Mouse (Mus musculus) intestine, postnatal 0 days (tissue): ENCODE measurements around the gene 4931414P19Rik. TPM values are rescaled to one million over a fixed set of nuclear protein-coding genes. Genes with fewer than 3 reads are reported as not detected.

ENCODE experiments used
- ATAC-seq: fragments of 200-750 bp; cut with Nextera tagmentation; 2 replicates; pipeline ENCODE4 v1.8.0; 2017; ENCODE audit warnings: mild to moderate bottlenecking, moderate TSS enrichment, moderate library complexity
- H3K27ac ChIP-seq: fragments of 300-500 bp; sonication (generic); 2 replicates; pipeline ENCODE4 v1.5.1; 2014; ENCODE audit warnings: mild to moderate bottlenecking, low read depth, low read length, moderate library complexity
- H3K27me3 ChIP-seq: fragments of 300-500 bp; sonication (generic); replicated peaks from 2 replicates; pipeline ENCODE4 v1.6.1; 2014; ENCODE audit warnings: low read length, mixed read lengths; ENCODE audit not compliant: control insufficient read depth, insufficient read depth
- H3K36me3 ChIP-seq: fragments of 300-500 bp; sonication (generic); 2 replicates; pipeline ENCODE4 v1.6.1; 2014; ENCODE audit warnings: mild to moderate bottlenecking, moderate library complexity; ENCODE audit not compliant: control insufficient read depth, insufficient read depth
- H3K4me1 ChIP-seq: fragments of 300-500 bp; sonication (generic); replicated peaks from 2 replicates; pipeline ENCODE4 v1.6.1; 2014; ENCODE audit warnings: antibody characterized with exemption, low read length, mixed read lengths; ENCODE audit not compliant: control insufficient read depth, insufficient read depth
- H3K4me2 ChIP-seq: fragments of 300-500 bp; sonication (generic); replicated peaks from 2 replicates; pipeline ENCODE4 v1.6.1; 2014; ENCODE audit warnings: low read depth, mild to moderate bottlenecking, moderate library complexity
- H3K4me3 ChIP-seq: fragments of 300-500 bp; sonication (generic); 2 replicates; pipeline ENCODE4 v1.5.1; 2014; ENCODE audit warnings: low read depth, low read length
- H3K9ac ChIP-seq: fragments of 300-500 bp; sonication (generic); 2 replicates; pipeline ENCODE4 v1.6.1; 2014; ENCODE audit warnings: mild to moderate bottlenecking, low read depth, low read length
- H3K9me3 ChIP-seq: fragments of 300-500 bp; sonication (generic); 2 replicates; pipeline ENCODE4 v1.6.1; 2016; ENCODE audit warnings: mixed run types; ENCODE audit not compliant: control insufficient read depth
- CTCF ChIP-seq: sonication (generic); IDR thresholded peaks from 2 replicates; pipeline ENCODE4 v1.5.1; 2016; ENCODE audit warnings: low read depth, mild to moderate bottlenecking, control low read depth, antibody characterized with exemption, moderate library complexity
- WGBS: fragments of 180-500 bp; shearing (Covaris S2); extraction: QIAGEN DNeasy Blood & Tissue Kit; methylation state at CpG from one replicate; pipeline ENCODE4 v1.1.7; 2014; 5-methylcytosine and 5-hydroxymethylcytosine counted together
- polyA plus RNA-seq: library from polyadenylated mRNA; unstranded; fragments of >200 nt; fragmentation: Nextera tagmentation; extraction: Ambion mirVana; gene quantifications from 2 replicates; pipeline ENCODE4 v1.2.1, GENCODE M21; 2015

Gene 4931414P19Rik
- polyA plus RNA-seq, 1 experiment from 2014 or later: 2.9 TPM

DNA sequence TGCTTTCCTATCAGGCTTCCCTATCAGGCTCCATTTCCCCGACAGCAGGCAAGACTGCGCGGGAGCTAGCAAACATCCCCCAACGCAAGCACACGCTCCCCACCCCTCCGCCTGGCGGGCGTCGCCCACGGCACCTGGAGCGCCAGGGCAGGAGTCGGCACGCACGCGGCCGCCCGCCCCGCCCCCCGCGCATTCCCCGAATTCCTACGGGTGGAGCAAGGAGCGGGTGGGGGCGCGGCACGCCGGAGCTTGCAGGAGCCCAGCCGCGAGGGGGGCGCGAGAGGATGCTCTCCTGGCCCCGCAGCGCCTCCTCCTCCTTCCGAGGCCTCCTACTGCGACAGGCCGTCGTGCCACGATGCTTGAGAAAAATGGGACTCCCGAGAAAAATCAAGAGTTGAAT, 30.2 kb downstream of the 4931414P19Rik start:
- H3K27me3 ChIP-seq: no peaks in the 10 kb centered on the region
- 0 out of 2 replicates have a peak, but pooled peaks have one; percentile 7 for ATAC-seq
- no peaks in the 10 kb centered on the region; the same call in 1 of the 2 replicates for H3K36me3 ChIP-seq
- peak overlapping the region; percentile 78 for H3K4me3 ChIP-seq
- peak overlapping the region; percentile 76 for H3K27ac ChIP-seq
- WGBS: under 1% methylated on average over 39 of the region's 39 CpGs
- no peaks in the 10 kb centered on the region for H3K9me3 ChIP-seq
- peak; percentile 19; the same call in 1 of the 2 replicates for TF ChIP-seq CTCF
- H3K4me2 ChIP-seq: peak overlapping the region; percentile 97
- H3K9ac ChIP-seq: peak overlapping the region; percentile 84
- 0 out of 2 replicates have a peak, but pooled peaks cover 15% of the 10 kb centered on the region for H3K4me1 ChIP-seq

DNA sequence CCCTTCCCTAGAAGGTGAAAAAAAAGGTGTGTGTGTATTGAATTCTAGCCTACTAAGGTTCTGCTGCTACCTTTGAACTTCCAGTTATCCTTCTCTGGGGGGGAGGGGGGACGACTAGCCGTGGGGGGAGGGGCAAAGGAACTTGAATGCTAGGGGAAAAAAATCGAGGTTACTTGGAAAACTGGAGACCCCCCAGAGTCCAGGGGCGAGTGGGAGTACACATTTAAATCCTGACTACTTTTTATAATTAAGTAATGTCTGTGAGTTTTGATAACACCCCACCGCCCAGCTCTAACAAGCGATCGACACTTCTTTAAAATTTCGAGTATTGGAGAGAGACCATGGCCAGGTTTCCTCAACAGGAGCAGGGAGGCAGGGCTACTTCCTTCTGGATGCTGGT, 30.8 kb downstream of the 4931414P19Rik start:
- Histone ChIP-seq H3K4me3 (peak overlapping the region; percentile 78), H3K4me1 (0 out of 2 replicates have a peak, but pooled peaks cover 15% of the 10 kb centered on the region), H3K27ac (no peak overlapping the region), H3K36me3 (peaks cover 4% of the 10 kb centered on the region; the same call in 1 of the 2 replicates), H3K4me2 (peak overlapping the region; percentile 97), H3K9me3 (no peaks in the 10 kb centered on the region), H3K27me3 (no peaks in the 10 kb centered on the region), H3K9ac (peak overlapping the region; percentile 84; the same call in 1 of the 2 replicates)
- no peak for ATAC-seq
- TF ChIP-seq CTCF: no peak
- 14% methylated on average over 8 of the region's 8 CpGs for WGBS

DNA sequence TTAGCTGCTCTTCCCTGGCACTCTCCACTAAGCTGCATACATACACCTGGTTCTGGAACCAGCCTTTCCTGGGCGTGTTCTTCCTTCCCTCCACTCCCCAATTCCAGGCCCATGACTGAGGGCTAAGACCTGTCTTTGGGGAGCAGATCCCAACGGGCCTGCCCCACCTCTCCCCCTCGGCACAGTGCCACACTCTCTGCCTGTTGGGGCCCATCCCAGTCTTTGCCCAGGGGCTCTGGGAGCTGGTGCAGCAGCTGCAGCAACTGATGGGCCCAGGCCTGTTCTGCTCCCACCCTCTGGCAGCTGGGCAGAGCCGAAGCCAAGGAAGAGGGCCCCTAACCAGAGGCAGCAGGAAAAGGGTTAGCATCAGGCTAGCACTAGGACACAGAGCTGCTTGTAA, 31.5 kb downstream of the 4931414P19Rik start:
- H3K9me3 ChIP-seq: no peaks in the 10 kb centered on the region
- 0 out of 2 replicates have a peak, but pooled peaks cover 15% of the 10 kb centered on the region for H3K4me1 ChIP-seq
- 0 out of 2 replicates have a peak overlapping the region, but pooled peaks have one; percentile 4 for H3K9ac ChIP-seq
- no peak for TF ChIP-seq CTCF
- peaks cover 12% of the 10 kb centered on the region; the same call in 1 of the 2 replicates for H3K36me3 ChIP-seq
- no peak for ATAC-seq
- H3K4me3 ChIP-seq: no peak overlapping the region
- 28% methylated on average over 4 of the region's 4 CpGs for WGBS
- no peaks in the 10 kb centered on the region for H3K27me3 ChIP-seq
- no peak overlapping the region for H3K27ac ChIP-seq
- peak overlapping the region; percentile 97 for H3K4me2 ChIP-seq

DNA sequence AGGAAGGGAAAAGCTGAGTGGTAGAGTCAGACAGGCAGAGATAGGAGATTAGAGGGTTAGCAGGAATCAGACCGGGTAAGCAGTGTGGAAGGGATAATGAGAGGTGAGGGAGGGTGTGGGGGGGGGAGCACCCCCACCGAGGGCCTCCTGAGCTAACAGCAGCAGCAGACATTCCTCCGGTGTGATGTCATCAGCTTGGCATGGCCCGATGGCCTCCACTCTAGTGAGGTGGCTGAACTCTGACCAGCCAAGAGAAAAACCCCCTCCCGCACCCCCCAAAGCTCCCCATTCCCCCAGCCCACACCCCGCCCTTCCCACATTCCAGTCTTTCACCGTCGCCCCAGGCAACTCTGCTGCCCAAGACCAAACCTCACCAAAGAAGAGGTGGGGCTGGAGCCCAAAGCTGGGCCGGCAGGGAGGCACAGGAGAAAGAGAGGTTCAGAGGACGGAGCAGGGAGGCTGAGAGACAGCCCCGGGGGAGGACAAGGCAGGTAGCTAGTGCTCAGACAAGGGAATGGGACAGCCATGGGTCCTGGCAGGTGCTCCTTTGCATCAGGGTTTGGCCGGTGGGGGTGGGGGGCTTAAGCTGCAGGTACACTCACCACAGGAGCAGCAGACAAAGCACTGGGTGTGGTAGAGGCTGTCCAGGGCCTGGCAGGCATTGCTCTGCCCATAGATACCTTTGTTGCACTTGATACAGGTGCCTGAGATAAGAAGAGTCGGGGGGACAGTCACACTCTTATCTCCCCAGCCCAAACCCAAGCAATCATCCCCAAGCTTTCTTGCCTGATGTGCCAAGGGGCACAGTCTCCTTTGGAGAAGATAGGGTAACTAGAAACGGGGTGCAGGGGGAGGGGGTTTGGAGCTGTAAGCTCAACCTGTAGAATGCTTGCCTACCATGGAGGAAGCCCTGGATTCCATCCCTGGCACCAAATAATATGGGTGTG, 32.7 kb downstream of the 4931414P19Rik start:
- 0 out of 2 replicates have a peak, but pooled peaks cover 15% of the 10 kb centered on the region for H3K4me1 ChIP-seq
- H3K27ac ChIP-seq: peak overlapping the region; percentile 79
- peaks cover 21% of the 10 kb centered on the region; the same call in 1 of the 2 replicates for H3K36me3 ChIP-seq
- H3K4me3 ChIP-seq: peak overlapping the region; percentile 7; the same call in 1 of the 2 replicates
- H3K27me3 ChIP-seq: no peaks in the 10 kb centered on the region
- TF ChIP-seq CTCF: no peak
- H3K9me3 ChIP-seq: no peaks in the 10 kb centered on the region
- H3K4me2 ChIP-seq: peak overlapping the region; percentile 52
- ATAC-seq: peak; percentile 83
- WGBS: 11% methylated on average over 14 of the region's 14 CpGs
- H3K9ac ChIP-seq: no peak overlapping the region

DNA sequence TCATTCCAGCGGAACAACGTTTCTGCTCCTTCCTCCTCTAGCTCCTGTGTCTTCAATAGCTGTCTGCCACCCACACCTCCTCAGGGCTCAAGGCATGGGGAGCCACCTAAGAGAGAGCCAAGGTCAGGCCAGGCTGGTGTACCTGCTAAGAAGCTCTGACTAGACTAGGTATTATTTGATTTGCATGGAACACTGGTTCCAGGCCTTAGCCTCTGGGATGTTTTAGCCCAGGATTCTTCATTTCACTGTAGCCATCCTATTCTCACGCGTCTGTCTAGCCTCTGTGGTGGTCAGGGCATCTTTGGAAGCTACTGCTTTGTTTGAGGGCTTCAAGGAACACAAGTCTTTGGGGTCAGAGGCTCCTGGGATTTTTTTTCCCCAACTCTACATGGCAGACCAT, 33.7 kb downstream of the 4931414P19Rik start:
- peak overlapping the region; percentile 41; the same call in 1 of the 2 replicates for H3K27ac ChIP-seq
- no peak overlapping the region for H3K9ac ChIP-seq
- 0 out of 2 replicates have a peak, but pooled peaks cover 15% of the 10 kb centered on the region for H3K4me1 ChIP-seq
- 0 out of 2 replicates have a peak overlapping the region, but pooled peaks have one; percentile 52 for H3K4me2 ChIP-seq
- WGBS: 62% methylated on average over 4 of the region's 4 CpGs
- no peak for ATAC-seq
- TF ChIP-seq CTCF: no peak
- H3K9me3 ChIP-seq: no peaks in the 10 kb centered on the region
- H3K36me3 ChIP-seq: peaks cover 26% of the 10 kb centered on the region; the same call in 1 of the 2 replicates
- H3K4me3 ChIP-seq: 0 out of 2 replicates have a peak overlapping the region, but pooled peaks have one; percentile 3
- no peaks in the 10 kb centered on the region for H3K27me3 ChIP-seq
